Mouse (Mus musculus) lung, adult 2 months (tissue): ENCODE data around the gene Smim6.

ENCODE experiments used
- CTCF ChIP-seq: fragments of 200-500 bp; IDR thresholded peaks from 2 replicates; pipeline ENCODE4 v1.5.1; 2011; ENCODE audit warnings: mild to moderate bottlenecking, low read length, control low read depth; ENCODE audit not compliant: insufficient read depth
- POLR2A ChIP-seq: fragments of 200-500 bp; IDR thresholded peaks from 2 replicates; pipeline ENCODE4 v1.6.1; 2011; ENCODE audit warnings: low read depth, mild to moderate bottlenecking, control low read depth, low read length, borderline replicate concordance; ENCODE audit errors: extremely low read depth

DNA sequence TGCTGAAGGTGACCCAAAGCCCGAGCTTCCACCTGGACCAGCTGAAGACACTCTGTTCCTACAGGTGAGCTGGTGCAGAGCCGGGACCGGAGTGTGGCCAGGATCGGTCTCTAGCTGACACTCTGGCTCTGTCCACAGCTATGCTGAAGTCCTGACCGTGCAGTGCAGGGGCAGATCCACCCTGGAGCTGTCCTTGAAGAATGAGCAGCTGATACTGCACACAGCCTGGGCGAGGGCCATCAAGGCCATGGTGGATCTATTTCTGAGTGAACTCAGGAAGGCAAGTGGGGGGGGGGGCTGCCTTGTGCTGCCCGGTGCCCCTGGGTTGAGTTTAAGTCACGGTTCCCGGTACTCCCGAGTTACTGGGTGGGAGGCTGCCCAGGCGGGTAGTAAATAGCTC lies 25.4 kb upstream of the Smim6 start:
- no peak for TF ChIP-seq CTCF
- TF ChIP-seq POLR2A, result no peak
